Mouse (Mus musculus) heart, postnatal 4 days (tissue): Measurements from ENCODE around the gene Nfasc. TPM values are rescaled to one million over a fixed set of nuclear protein-coding genes. Genes with fewer than 3 reads are reported as not detected.

Experiments
- DNase-seq: peaks from one replicate; pipeline ENCODE4 v3.0.0; 2021
- total RNA-seq, 2 experiments: library from RNA; stranded (reverse); gene quantifications; 2 replicates each; pipeline ENCODE4 v1.2.3; 2021

Gene Nfasc
- total RNA-seq, 2 experiments from 2014 or later = 1.0 to 1.1 TPM

DNA sequence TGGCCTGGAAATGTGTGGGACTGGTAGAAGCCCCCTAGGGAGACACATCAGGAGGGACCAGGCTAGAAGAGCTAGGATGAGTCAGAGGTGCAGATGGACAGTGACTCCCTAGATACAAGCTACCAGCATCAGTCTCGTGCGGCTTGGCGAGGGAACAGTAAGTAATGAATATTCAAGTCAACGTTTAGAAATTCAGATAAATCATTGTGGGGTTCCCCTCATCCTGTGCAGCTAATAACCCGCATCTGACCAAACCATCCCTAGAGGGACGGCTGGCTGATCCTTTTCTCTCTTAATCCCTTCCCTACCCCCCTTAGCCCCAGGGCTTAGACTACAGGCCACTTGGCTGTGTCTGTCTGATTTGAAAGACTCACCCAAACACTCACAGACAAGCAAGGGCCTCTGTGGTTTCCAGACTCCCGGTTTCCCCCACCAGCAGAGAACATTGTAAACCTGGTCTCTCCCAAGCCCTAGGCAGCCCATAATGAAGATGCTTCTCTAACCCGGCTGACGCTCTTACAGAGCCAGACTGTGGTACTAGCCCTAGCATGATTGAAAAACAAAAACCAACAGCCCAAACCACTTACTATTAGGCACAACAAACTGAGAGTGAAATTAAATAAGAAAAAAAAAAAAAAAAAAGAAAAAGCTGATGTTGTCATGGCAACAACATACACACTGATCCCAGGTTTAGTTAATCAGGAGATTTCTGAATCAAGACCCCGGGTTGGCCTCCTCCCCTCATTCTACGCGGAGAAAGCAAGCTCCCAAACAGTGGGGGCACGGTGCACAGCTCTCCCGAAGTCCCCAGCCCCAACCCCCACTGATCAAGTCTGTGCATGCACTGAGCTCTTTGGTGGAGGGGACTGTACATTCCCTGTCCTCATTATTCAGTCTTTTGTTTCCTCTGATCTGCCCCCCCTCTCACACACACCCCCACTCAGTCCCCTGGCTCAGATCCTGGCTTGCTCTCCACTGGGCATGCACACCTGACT, 159.5 kb downstream of the Nfasc start:
- DNase-seq = no peak

DNA sequence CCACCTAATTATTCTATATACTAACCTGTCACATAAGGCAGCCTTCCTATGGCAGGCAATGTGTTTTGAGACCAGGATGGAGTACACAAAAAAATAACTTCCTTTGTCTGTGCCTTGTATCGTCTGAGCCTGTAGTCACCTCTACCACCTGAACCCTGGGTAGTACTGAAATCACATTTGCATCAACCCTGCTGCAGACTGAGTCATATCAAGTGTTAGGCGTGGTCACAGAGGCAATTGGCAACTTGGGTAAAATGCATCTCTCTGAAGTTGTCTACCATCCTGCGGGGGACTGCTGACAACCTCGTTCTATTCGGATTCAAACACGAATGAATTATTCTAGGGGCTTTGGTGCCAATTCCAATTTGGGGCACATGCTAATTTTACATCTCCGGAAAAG, 161.5 kb downstream of the Nfasc start:
- DNase-seq = no peak

DNA sequence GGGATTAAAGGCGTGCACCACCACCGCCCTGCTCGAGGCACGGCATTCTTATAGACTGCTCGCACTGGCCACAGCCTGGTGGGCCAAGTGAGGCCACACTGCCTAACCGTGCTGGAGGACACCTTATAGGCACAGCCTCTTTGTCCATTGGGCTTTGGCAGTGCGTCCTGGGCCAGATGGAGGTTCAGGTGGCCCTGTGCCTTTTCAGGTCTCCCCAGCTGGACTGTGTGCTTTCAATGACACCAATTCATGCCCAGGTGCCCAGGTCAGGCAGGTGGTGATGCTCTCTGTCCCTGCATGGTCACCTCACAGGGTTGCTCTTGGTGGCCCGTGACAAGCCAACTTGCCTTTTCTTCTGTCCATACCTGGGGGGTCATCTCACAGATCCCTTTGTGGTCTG, 164.8 kb downstream of the Nfasc start:
- DNase-seq = no peak

DNA sequence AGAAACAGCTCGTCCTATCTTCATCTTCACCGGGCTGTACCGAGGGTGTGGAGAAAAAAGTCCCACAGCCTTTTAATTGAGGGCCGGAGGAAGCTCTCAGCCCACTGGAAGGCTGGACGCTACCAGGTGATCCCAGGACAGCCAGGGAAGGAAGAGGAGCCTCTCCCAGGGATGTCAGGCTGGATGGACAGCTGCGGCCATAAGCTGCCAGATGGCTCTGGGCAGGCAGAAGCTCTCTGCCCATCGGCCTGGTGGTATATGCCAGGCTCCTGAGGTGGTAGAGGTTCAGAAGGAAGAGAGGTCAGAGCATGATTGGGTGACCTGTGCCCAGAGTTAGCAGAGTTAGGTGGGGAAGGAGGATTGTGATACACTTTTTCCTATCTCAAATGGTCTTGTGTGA, 168.7 kb downstream of the Nfasc start:
- no peak for DNase-seq

DNA sequence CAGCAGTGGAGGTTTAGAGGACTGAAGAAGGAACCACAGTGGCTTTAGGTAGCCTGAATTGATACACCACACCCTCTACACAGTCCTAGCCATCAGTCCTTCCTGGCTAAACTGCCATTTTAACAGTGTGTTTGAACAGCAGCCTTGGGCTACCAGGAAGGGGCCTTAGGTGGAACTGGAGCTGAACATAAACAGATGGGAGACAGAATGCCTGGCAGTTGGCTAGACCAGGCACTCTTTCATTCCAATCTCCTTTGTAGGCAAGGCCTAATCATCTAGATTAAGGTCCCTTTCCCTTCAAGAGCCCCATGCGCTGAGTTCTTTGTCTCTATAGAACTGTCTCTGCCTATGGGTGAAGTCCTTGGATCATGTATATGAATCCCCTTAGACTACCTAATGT, 170.0 kb downstream of the Nfasc start:
- DNase-seq = no peak

DNA sequence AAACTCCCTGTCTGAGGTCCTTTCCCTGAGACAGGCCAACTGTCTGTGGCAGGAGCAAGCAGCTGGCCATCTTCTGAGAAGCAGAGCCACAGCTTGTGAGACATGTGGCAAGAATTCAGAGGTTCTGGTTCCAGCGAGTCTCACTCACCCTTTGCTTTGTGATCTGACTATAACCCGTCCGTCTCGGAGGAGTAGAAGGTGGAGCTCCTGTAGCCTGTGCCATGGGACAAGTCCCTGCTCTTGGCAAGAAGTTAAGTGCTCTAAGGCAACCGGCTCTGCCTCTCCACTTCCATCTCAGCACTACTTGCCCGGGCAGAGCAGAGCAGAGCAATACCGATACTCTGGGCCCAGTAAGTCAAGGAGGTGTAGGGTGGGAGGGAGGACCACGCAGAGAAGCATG, 170.7 kb downstream of the Nfasc start:
- no peak for DNase-seq

DNA sequence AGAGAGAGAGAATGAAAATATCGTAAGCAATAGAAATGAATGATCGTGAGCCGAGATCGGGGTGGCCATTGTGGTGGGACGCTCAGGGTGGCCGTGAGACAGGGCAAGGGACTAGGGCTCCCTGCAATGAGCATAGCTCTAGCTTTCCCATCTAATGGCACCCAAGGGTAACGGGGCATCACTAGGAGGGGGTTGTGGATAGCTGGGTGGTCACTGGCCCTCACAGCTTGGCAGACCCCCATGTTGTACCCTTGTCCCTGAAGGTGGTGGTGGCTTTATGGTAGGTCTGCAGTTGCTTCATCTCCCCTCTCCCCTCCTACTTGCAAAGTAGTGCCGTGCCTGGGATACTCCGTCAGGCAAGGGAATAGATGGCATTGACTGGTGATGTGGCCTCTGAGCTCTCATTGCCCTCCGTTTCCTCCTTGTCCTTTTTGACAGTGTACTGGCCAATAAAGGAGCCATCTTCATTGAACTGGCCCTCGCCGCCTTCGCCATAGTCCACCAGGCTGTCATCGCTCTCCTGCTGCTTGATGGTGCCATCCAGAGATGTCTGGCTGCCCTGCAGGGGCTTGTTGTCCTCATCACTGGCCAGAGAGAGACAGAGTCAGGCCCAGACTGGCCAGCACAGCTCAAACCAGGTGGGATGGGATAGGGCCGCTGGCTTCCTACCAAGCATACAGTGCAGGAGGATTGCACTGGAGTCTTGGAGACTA, 171.4 kb downstream of the Nfasc start:
- no peak for DNase-seq

DNA sequence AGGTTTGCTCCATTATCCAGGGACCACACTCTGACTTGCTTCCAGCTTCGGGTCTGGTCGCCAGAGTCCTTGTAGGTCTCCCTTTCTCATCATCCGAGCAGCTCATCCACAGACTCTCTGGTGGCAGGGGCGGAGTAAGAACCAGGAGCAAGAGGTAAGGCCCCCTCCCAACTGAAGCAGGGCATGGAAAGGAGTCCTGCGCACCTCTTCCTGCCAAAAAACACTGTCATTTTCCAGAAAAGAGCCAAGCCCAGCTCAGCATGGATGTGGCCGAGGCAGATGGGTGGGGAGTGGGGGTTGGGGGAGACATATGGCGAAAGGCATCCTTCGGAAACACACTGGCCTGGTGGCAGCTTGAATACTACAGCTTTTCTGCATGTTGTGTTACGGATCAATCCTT, 172.1 kb downstream of the Nfasc start:
- DNase-seq = no peak

DNA sequence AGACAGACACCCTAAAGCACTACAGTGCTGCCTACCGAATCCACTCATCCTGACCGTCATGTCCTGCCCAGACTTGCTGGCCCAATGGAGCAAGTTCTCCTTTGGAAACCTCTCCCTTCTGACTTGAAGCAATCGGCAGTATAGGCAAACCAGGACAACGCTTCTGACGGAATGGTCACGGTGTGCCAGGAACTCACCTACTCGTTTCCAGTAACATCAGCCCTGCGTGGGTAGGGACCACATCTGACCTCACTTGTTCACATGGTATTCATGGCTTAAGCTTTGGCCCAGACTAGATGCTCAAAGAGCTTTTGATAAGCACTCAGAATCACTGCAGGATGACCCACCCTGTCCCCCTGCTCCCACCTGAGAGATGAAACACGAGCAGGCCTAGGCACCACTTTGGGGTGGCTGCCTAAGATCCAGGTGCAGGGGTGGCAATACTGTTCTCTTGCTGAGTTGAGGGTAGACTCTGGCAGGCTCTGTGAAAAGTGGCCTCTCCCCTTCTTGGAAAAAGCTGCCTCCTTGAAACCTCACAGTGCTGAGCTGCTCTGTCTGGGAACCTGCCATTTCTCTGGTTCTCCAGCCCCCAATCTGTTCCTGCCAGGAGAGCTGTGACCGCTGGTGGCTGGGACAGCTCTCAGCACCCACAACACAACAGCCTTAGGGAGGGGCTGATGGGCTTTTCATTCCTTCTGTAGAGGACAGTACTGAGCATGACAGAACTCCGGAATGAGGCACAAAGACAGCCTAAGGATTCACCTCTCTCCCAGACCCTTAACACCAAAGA, 174.1 kb downstream of the Nfasc start:
- no peak for DNase-seq

DNA sequence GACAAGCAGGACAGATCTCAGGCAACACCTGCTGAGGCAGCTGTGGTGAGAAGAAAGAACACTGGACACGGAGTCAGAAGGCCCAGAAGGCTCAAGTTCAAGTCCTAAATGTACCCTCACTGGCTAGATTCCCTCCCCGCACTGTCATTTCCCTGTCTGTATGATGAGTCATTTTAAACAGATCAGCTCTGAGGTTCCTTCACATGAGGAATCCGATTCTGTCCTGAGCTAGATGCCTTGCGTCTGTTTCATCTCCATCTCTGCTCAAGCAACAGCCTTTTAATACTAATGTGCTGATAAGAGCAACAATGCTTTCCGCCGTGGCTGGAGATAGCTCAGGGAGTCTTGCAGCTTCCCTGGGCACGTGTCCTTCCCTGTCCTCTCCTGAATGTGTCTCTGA, 175.8 kb downstream of the Nfasc start:
- DNase-seq = no peak

DNA sequence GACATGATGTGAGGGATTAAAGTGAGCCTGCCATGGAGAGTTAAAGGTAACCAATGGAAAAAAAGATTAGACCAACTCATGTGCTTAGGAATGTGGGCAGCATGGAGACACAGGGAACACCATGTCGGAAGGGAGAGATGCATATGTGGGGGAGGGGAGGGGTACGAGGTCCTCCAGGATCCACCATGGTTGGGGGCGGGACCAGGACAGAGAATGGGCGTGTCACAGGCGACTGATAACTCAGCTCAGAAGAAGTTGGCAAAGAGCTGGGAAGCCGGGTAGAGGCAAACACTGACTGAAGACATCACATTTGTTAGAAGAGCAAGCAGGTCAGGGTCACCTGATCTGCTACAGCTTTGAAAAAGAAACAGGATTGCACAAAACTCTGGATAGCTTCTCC, 176.7 kb downstream of the Nfasc start:
- no peak for DNase-seq

DNA sequence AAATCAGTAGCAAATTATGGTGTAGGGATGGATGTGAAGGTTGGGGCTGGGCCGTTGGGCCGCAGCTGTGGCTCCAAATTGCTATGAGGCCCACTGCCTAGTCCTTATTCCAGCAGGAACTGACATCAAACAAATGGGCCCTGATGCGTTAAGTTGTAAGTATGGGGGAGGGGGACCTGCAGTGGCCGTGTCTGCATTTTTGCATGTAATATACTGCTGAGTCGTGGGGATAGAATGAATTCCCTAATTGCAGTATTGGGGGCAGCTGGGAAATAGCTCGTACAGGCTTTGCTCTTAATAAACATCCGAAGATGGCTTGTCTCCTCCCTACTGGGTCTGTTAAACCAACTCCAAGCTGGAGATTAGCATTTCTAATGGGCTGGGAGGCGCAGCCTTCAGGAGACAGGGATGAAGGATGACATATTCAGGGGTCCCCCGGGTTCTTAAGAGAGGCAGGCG, 179.2 kb downstream of the Nfasc start:
- DNase-seq = no peak

DNA sequence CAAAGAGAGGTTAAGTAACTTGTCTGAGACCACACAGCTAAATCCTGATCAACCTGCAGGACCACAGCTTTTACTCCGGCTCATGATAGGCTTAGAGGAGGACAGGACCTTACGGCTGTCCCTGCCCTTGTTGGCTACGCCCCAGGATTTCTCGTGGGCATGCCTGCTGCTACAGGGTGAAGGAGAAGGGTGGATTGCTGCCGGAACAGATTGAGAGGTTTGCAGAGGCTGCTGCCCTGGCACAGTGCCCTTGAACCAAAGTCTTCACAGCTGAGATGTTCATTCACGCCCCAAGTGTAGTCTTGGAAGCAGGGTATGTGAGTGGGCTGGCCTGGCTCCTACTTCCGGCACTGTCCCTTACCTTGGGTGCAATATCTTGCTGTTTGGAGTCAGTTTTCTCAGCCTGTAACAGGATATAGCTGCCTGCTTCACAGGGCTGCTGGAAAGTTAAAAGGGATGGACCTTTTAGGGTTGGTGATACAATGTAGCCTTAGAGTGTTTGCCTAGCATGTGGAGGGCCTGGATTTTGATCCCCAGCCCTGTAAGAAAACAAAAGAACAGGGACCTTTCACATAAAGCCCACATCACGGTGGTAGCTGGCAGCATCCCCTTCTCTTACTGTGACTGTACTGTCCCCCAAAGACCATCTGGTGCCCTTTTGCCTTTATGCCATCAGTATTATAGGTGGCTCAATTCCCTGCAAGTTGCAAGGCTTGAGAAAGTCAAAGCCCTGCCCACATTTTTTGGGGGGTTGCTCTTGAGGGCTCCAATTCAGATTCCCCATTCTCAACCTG, 180.5 kb downstream of the Nfasc start:
- peak; percentile 29 for DNase-seq

DNA sequence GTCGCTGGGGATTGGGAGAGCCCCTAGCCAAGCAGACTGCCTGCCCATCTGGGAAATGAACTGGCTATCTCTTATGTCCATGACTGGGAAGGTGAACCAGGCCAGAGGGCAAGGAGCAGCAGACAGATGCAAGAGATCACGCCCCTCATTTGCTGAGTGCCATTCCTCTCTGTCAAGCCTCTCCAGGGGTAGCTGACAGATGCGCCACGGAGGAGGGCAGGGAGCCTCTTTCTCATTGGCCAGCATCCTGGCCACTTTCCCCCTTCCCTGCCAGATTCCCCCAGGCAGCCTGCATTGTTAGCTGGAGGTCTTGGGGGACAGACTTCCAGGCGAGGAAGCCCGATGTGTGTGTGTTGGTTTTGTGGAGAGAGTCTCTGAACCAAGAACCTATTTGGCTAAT, 182.6 kb downstream of the Nfasc start:
- DNase-seq = no peak

DNA sequence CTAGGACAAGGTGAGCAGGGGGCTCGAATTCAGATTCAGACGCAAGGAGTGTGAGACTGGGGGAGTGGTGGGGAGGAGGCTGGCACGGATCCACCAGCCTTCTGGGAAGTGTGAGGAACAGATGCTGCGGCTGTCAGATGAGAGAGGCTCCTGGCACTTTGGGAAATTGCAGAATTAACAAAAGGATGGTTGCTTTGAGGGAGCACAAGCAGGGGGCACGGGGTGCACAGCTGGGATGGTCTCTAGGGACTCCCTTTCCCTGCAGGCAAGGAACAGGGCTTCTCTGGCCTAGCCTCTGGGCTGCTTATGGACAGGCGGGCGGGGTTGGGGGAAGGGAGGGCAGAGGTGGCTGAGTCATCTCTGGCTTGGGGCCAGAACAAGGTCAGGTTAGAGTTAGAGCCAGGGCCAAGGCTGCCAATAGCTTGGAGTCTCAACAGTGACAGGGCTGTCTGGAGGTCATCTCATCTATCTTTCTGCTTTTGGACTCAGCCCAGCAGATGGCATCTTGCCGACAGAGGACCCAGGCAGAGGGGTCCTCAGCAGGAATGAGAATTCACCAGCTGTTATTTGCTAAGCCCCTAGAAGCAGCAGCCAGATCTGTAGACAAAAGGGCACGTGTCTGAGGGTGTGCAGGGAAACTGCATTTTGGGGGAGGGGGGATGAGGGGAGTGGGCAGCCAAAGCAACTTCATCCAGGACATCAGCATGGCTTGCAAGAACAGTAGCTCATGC, 183.5 kb downstream of the Nfasc start:
- peak; percentile 79 for DNase-seq

DNA sequence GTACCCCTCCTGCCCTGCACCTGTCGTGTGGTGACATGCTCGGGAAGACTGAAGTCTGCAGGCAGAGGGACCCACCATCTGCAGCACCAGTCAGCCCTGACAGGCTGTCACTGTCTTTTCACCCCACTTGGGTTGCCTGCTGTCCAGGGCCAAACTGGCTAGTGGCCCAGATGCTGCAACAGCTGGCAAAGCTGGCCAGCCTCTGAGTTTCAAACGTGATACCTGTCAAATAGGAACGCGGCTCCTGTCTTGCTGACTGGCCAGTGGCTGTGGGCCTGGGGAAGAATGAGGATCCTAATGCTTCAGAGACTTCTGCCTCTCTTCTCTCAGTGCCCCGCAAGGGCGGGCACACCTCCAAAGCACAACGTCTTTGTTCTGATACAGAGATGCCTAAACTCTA, 197.8 kb downstream of the Nfasc start:
- DNase-seq = no peak

DNA sequence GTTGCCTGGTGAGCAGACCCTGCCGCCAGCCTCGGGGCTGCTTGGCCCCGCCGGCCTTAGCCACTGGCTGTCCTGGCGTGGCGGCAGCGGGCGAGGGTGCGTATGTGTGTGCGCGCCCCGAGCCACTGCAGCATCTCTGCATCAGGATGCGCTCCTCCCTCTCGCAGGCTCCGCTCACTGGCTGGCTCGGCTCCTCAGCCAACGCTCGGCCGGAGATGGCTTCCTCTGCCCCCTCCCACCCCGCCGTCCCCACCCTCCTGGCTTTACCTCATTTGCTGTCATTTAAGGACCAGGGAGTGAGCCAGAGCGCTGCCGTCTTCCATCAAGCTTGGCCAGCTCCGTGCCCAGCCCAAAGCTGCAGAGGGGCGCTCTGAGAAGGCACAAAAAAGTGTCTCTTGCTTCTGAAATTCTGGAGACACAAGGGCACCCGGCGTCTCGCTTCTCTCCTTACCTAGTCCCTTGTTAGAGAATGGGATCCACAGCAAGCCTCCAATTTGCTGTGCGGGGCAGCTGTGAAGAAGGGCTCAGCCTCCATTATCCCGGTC, 198.8 kb downstream of the Nfasc start, which contains the start of gene Cntn2:
Gene Cntn2 (minus strand): TSS at position 495 of the 545 bp plus-strand sequence.
- no peak for DNase-seq

DNA sequence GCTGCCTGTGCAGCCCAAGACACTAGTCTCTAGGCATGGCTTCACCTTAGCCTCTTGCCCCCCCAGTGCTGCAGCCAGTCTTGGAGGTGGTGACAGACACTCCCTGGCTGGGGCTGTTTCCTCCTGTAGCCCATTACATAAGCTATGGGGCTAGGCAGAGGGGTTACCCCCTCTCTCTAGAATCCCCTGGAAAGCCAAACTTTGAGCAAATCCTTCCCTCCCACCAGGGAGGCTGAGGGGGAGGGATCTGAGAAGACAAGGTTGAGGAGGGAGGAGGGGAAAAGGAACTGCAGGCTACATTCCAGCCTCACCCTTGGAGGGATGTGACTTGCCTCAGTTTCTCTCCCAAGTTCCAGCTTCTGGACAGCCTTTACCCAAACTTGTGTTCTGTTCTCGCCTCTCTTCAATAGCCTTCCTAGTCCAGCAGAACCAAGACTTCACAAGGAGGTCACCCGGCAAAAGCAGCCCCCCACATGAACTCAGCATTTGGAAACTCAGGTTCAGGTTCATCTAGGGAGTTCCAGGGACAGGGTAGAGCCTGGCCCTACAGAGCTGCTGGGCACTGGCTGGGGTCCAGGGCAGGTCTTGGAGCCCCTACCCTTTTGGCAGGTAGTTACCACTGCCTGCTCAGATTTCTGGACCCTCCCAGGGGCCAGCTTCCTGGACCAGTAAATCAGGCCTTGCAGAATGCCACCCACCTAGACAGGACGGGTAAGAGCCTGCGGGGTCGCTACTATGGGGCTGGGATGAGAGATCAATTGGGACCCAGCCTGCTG, 199.6 kb downstream of the Nfasc start:
- no peak for DNase-seq

DNA sequence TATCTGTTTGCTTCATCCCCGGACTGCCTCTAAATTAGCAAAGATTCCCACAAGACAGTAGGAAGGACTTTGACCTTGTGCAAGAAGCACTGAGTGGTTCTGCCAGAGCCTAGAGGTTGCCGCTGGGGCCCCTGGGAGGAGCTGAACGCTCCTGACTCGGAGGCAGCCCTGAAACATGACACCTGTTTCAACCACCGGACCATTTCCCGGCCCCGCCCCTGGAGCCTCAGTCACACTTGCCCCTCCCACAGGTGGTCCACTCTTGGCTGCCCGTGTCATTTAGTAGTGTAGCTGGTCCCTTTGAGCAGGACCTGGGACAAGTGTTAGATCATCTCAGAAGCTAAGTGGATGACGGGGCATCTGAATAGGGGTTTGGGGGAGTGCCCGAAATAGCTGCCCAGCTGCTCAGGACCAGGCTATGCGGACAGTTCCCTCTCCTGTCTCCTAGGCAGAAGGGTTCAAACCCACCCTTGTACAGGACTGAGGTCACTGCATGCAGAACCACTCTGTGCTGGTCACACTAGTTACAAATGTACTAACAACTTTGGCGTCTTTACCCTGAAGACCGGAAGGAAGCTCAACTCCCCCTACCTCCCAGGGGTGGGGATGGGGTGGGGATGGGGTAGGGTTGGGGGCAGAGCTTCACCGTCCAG, 200.3 kb downstream of the Nfasc start:
- DNase-seq = no peak
